Mouse (Mus musculus) hindbrain, embryonic 15.5 days (tissue): Measurements from ENCODE around the gene Selenom. TPM values are rescaled to one million over a fixed set of nuclear protein-coding genes. Genes with fewer than 3 reads are reported as not detected.

Experiments
- ATAC-seq: fragments of 200-750 bp; cut with Nextera tagmentation; 2 replicates; pipeline ENCODE4 v1.8.0; 2017; ENCODE audit warnings: low read depth, moderate number of reproducible peaks, moderate TSS enrichment; ENCODE audit not compliant: low FRiP score
- H3K27ac ChIP-seq: fragments of 300-500 bp; sonication (generic); replicated peaks from 2 replicates; pipeline ENCODE4 v1.5.1; 2015; ENCODE audit warnings: mild to moderate bottlenecking, inconsistent platforms
- H3K27me3 ChIP-seq: fragments of 300-500 bp; sonication (generic); 2 replicates; pipeline ENCODE4 v1.6.1; 2015; ENCODE audit warnings: control low read depth, inconsistent platforms
- H3K36me3 ChIP-seq: fragments of 300-500 bp; sonication (generic); 2 replicates; pipeline ENCODE4 v1.6.1; 2015; ENCODE audit warnings: control low read depth, inconsistent platforms
- H3K4me1 ChIP-seq: fragments of 300-500 bp; sonication (generic); replicated peaks from 2 replicates; pipeline ENCODE4 v1.6.1; 2015; ENCODE audit warnings: control low read depth, inconsistent platforms
- H3K4me2 ChIP-seq: fragments of 300-500 bp; sonication (generic); 2 replicates; pipeline ENCODE4 v1.6.1; 2015; ENCODE audit warnings: moderate library complexity, mild to moderate bottlenecking, inconsistent platforms
- H3K4me3 ChIP-seq: fragments of 300-500 bp; sonication (generic); 2 replicates; pipeline ENCODE4 v1.5.1; 2015; ENCODE audit warnings: mild to moderate bottlenecking, inconsistent platforms
- H3K9ac ChIP-seq: fragments of 300-500 bp; sonication (generic); 2 replicates; pipeline ENCODE4 v1.6.1; 2015; ENCODE audit warnings: inconsistent platforms
- H3K9me3 ChIP-seq: fragments of 300-500 bp; sonication (generic); 2 replicates; pipeline ENCODE4 v1.6.1; 2016; ENCODE audit warnings: control low read depth, inconsistent platforms
- WGBS: fragments of 180-500 bp; shearing (Covaris S2); methylation state at CpG from one replicate; pipeline ENCODE4 v1.1.7; 2015; 5-methylcytosine and 5-hydroxymethylcytosine counted together
- polyA plus RNA-seq: library from polyadenylated mRNA; unstranded; fragments of >200 nt; fragmentation: Nextera tagmentation; extraction: Ambion mirVana; gene quantifications from 2 replicates; pipeline ENCODE4 v1.2.1, GENCODE M21; 2015

The Selenom gene
- polyA plus RNA-seq, 1 experiment from 2014 or later = 139 TPM

DNA sequence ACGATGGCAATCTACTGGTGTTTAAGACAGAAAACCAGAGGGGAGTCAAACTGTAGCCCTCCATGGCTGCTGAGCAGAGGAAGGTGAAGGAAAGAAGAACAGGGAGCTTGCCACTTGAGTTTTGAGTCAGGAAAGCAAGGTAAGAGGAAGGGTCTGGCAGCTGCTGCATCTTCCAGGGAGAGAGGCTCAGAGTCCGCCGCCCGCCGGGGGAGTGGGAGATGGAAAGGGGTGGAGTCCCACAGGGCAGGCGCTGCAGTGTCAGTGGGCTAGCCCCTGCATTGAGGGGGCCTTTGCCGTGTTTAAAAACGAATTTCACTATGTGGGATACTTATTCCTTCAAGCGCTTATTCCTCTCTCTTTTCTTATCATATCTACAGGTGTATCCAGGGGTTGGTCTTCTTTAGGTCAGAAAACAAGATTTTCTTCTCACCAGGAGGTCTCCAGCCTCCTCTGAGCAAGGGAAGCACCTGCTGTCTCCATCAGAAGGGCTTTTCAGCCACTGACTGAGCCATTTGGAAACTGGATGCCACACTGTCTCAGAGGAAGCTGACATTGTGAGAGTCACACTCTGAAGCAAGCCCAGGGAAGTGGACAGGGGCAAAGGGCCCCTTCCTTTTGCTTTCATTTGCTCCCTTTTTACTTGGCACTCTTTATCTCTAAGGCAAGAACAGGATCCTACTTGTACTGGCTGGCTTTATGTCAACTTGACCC is 31.2 kb downstream of the Selenom start:
- H3K9me3 ChIP-seq = no peaks in the 10 kb centered on the region
- no peak overlapping the region for H3K27ac ChIP-seq
- H3K9ac ChIP-seq = no peak overlapping the region
- no peak for ATAC-seq
- no peaks in the 10 kb centered on the region for H3K36me3 ChIP-seq
- 18% methylated on average over 9 of the region's 9 CpGs for WGBS
- H3K4me1 ChIP-seq = no peaks in the 10 kb centered on the region
- H3K4me3 ChIP-seq = no peak overlapping the region
- no peaks in the 10 kb centered on the region for H3K27me3 ChIP-seq
- H3K4me2 ChIP-seq = no peak overlapping the region

GRCm38 (mm10) chr11:3546242-3546562 is 31.7 kb downstream of the Selenom start:
- Histone ChIP-seq H3K9me3 (no peaks in the 10 kb centered on the region), H3K4me2 (no peak overlapping the region), H3K36me3 (no peaks in the 10 kb centered on the region), H3K27ac (no peak overlapping the region), H3K4me3 (no peak overlapping the region), H3K9ac (no peak overlapping the region), H3K27me3 (no peaks in the 10 kb centered on the region), H3K4me1 (no peaks in the 10 kb centered on the region)
- 22% methylated on average over 1 of the region's 1 CpGs for WGBS
- no peak for ATAC-seq

DNA sequence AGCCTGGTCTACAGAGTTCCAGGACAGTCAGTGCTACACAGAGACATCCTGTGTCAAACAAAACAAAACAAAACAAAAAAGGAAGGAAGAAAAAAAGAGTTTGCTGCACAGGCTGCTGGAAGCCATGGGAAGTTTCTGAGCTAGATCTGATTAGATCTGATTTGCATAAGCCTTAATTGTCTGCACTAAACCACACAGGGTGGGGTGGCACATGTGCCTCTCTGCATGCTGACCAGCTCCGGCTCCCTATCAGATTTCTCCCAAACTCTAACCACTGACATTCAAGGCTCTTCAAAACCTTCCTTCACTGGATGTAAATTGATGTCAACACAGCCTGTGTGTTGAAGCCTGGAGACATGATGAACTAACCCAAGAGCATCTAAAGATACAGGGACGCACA is 32.6 kb downstream of the Selenom start:
- no peaks in the 10 kb centered on the region for H3K27me3 ChIP-seq
- no peak overlapping the region for H3K4me3 ChIP-seq
- ATAC-seq = no peak
- no peaks in the 10 kb centered on the region for H3K4me1 ChIP-seq
- H3K27ac ChIP-seq = no peak overlapping the region
- H3K9me3 ChIP-seq = no peaks in the 10 kb centered on the region
- no peak overlapping the region for H3K9ac ChIP-seq
- H3K36me3 ChIP-seq = no peaks in the 10 kb centered on the region
- no peak overlapping the region for H3K4me2 ChIP-seq
- 79% methylated on average over 2 of the region's 2 CpGs for WGBS

- Histone ChIP-seq H3K27ac (no peak overlapping the region), H3K9ac (no peak overlapping the region), H3K27me3 (no peaks in the 10 kb centered on the region), H3K4me2 (no peak overlapping the region), H3K4me1 (no peaks in the 10 kb centered on the region), H3K4me3 (no peak overlapping the region), H3K9me3 (no peaks in the 10 kb centered on the region), H3K36me3 (no peaks in the 10 kb centered on the region)
- 37% methylated on average over 6 of the region's 6 CpGs for WGBS
- no peak for ATAC-seq
These were observed 33.5 kb downstream of the Selenom start for GRCm38 (mm10) chr11:3547969-3548368.

- ATAC-seq = no peak
- Histone ChIP-seq H3K4me3 (no peak overlapping the region), H3K4me2 (no peak overlapping the region), H3K9me3 (no peaks in the 10 kb centered on the region), H3K27ac (no peak overlapping the region), H3K4me1 (no peaks in the 10 kb centered on the region), H3K9ac (no peak overlapping the region), H3K36me3 (no peaks in the 10 kb centered on the region), H3K27me3 (no peaks in the 10 kb centered on the region)
- WGBS = 80% methylated on average over 3 of the region's 3 CpGs
These were observed 34.2 kb downstream of the Selenom start for GRCm38 (mm10) chr11:3548564-3549295.

DNA sequence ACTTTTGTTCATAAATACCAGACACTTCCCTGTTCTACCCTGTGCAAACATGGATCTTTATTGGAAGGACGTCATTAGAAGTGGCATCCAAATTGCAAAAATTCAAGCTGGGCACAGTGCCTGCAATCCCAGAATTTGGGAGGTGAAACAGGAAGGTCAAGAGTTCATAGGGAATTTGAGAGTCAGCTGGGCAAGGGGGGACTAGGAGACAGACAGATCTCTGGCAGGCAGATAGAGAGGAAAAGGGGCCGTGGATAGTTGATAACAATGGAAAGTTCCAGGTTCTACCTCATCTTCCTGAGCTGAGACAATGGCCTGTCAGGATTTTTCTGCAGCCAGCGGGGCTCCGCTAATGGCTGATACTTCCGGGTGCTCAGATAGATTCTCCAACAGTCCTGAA is 35.3 kb downstream of the Selenom start:
- Histone ChIP-seq H3K9me3 (no peaks in the 10 kb centered on the region), H3K4me3 (no peak overlapping the region), H3K36me3 (no peaks in the 10 kb centered on the region), H3K9ac (no peak overlapping the region), H3K27me3 (no peaks in the 10 kb centered on the region), H3K27ac (no peak overlapping the region), H3K4me2 (no peak overlapping the region), H3K4me1 (no peaks in the 10 kb centered on the region)
- 87% methylated on average over 5 of the region's 5 CpGs for WGBS
- ATAC-seq = no peak

DNA sequence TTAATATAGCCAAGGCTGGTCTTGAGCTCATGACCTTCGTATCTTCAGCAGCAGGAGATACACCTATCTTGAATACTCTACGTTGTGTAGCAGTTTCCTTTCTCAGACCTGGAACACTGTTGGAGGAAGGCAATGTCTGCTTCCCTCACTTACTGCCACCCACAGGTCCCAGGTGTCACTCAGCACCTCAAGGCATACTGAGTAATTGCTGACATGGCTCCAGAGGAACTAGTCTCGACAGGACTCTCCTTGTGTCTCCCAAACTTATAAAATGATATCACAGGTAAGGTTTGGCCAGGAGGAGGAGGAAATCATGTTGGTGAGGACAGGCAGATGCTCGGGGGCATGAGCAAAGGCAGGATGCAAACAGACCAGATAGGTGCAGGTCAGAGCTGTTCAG is 40.5 kb downstream of the Selenom start:
- 79% methylated on average over 4 of the region's 4 CpGs for WGBS
- no peak overlapping the region for H3K9ac ChIP-seq
- no peaks in the 10 kb centered on the region for H3K9me3 ChIP-seq
- no peaks in the 10 kb centered on the region for H3K27me3 ChIP-seq
- no peak overlapping the region for H3K4me2 ChIP-seq
- ATAC-seq = no peak
- no peaks in the 10 kb centered on the region for H3K36me3 ChIP-seq
- no peak overlapping the region for H3K27ac ChIP-seq
- no peaks in the 10 kb centered on the region for H3K4me1 ChIP-seq
- H3K4me3 ChIP-seq = no peak overlapping the region

GRCm38 (mm10) chr11:3557852-3558251 is 43.4 kb downstream of the Selenom start:
- 79% methylated on average over 3 of the region's 3 CpGs for WGBS
- no peak overlapping the region for H3K4me2 ChIP-seq
- H3K36me3 ChIP-seq = no peaks in the 10 kb centered on the region
- no peaks in the 10 kb centered on the region for H3K27me3 ChIP-seq
- ATAC-seq = no peak
- no peak overlapping the region for H3K4me3 ChIP-seq
- no peaks in the 10 kb centered on the region for H3K9me3 ChIP-seq
- H3K27ac ChIP-seq = no peak overlapping the region
- no peaks in the 10 kb centered on the region for H3K4me1 ChIP-seq
- H3K9ac ChIP-seq = no peak overlapping the region

- H3K36me3 ChIP-seq = no peaks in the 10 kb centered on the region
- no peaks in the 10 kb centered on the region for H3K4me1 ChIP-seq
- no peak overlapping the region for H3K9ac ChIP-seq
- no peaks in the 10 kb centered on the region for H3K27me3 ChIP-seq
- WGBS = 72% methylated on average over 5 of the region's 5 CpGs
- H3K9me3 ChIP-seq = no peaks in the 10 kb centered on the region
- H3K4me3 ChIP-seq = no peak overlapping the region
- no peak overlapping the region for H3K27ac ChIP-seq
- no peak overlapping the region for H3K4me2 ChIP-seq
- no peak for ATAC-seq
These were observed 45.7 kb downstream of the Selenom start for GRCm38 (mm10) chr11:3560202-3560601.

DNA sequence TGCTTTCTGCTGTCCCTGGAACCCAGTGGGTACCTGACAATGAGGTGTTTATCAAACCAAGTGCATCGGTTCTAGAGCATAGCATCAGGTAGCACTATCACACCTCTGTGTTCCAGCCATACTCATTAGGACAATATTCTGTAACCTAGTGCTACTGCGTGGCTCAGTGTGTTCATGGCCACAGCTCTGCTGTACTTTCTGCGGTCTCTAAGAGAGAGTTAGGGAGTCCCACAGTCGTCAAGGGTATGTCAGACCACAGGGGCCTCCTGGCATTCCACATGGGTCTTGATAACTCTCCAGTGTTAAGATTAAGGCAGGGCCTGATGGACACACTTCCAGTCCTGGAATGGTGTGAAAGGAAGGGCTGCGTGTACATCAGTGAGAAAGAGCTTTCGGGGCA is 49.4 kb downstream of the Selenom start:
- no peaks in the 10 kb centered on the region for H3K36me3 ChIP-seq
- ATAC-seq = no peak
- H3K4me3 ChIP-seq = no peak overlapping the region
- H3K9me3 ChIP-seq = no peaks in the 10 kb centered on the region
- no peak overlapping the region for H3K27ac ChIP-seq
- 90% methylated on average over 6 of the region's 6 CpGs for WGBS
- no peak overlapping the region for H3K4me2 ChIP-seq
- no peaks in the 10 kb centered on the region for H3K4me1 ChIP-seq
- H3K27me3 ChIP-seq = no peaks in the 10 kb centered on the region
- H3K9ac ChIP-seq = no peak overlapping the region

GRCm38 (mm10) chr11:3564451-3564850 is 50.0 kb downstream of the Selenom start:
- Histone ChIP-seq H3K4me3 (no peak overlapping the region), H3K36me3 (no peaks in the 10 kb centered on the region), H3K4me2 (no peak overlapping the region), H3K4me1 (no peaks in the 10 kb centered on the region), H3K27ac (no peak overlapping the region), H3K9ac (no peak overlapping the region), H3K27me3 (no peaks in the 10 kb centered on the region), H3K9me3 (no peaks in the 10 kb centered on the region)
- no peak for ATAC-seq
- 54% methylated on average over 7 of the region's 7 CpGs for whole genome bisulfite sequencing

DNA sequence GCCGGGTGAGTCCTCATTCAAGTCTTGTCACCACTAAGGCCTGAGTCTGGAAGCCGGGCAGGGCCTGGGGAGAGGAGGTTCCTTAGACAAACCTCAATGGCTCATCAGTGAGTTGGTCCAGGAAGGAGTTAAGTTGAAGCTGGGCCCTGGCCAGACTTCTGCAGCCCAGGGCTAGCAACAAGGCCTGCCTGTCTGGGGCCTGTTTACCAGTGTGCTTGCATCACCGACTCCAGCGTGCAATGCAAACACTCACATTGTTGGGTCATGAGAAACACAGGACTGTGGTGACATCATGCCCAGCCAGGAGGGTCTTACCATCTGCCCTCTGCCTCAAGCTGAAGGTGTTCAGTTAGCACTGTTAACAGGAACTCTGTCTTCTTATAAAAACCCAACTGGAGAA is 51.5 kb downstream of the Selenom start:
- H3K9ac ChIP-seq = no peak overlapping the region
- no peak overlapping the region for H3K4me2 ChIP-seq
- no peaks in the 10 kb centered on the region for H3K9me3 ChIP-seq
- H3K27me3 ChIP-seq = no peaks in the 10 kb centered on the region
- H3K4me3 ChIP-seq = no peak overlapping the region
- WGBS = 84% methylated on average over 4 of the region's 4 CpGs
- no peak for ATAC-seq
- no peaks in the 10 kb centered on the region for H3K36me3 ChIP-seq
- H3K27ac ChIP-seq = no peak overlapping the region
- H3K4me1 ChIP-seq = no peaks in the 10 kb centered on the region
